Mouse (Mus musculus): ENCODE results near the gene Top2a.

DNA sequence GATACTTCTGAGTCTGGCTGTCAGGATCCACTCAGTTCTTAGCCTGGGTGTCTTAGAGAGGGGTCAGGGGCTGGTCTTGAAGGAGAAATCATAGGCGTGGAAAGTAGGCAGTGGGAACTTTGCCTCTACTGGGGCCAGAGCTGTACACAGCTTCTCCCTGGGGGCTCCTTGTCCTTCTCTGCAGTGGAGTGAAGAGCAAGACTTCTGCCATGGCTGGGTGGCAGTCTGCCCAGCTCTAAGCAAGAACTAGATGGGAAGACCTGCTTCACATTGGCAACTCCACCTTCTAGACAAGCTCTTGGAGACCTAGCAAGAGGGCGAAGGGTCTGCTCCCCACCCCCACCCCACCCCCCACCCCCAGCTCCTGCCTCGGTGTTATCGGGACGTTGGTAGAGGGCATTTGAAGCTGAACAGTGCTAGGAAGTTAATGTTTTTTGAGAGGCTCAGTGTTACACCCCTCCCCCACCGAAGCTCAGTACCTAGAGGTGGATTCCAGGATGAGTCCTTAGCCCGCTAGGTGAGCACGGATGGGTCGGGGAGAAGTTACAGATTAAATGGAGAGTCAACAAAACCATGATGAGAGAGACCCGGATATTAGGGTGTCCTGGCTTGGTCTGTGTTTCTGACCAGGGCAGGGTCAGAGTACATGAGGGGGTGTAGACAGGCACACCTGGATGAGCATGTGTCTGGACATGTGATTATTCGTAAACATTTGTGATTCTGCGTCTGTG, 21.3 kb upstream of the Top2a start:
- no peak for TF ChIP-seq CTCF (IDR thresholded peaks at IDR 0.05; ENCODE audit: control insufficient read depth, insufficient read depth, low read length)
- no peak for TF ChIP-seq POLR2A (IDR thresholded peaks at IDR 0.05; ENCODE audit: borderline replicate concordance, control insufficient read depth, low read depth, low read length)

Measured in bone marrow, adult 2 months (tissue).